Mouse (Mus musculus) mouse embryonic stem cell (cell line): ENCODE data around the gene Krtap3-1.
"Not testable (repeated sequence)": the region's sequence is repeated elsewhere in the genome, so short reads cannot be mapped to it uniquely, and the experiment has no call there.

Experiments
- in situ Hi-C, 2 experiments: fragments of 300-500 bp; cut with MboI; formaldehyde crosslinking; loops; 1 replicate in 1 of 2; 3 replicates in 1 of 2; pipeline ENCODE4 v1.14.3; 2019 to 2020; ENCODE audit warnings: low sequenced_read_pairs in 2 of 2, low pct_unique_long_range_greater_than_20kb in 1 of 2, mixed read lengths in 1 of 2; ENCODE audit not compliant: unreplicated experiment in 1 of 2

Gene Krtap3-1

DNA sequence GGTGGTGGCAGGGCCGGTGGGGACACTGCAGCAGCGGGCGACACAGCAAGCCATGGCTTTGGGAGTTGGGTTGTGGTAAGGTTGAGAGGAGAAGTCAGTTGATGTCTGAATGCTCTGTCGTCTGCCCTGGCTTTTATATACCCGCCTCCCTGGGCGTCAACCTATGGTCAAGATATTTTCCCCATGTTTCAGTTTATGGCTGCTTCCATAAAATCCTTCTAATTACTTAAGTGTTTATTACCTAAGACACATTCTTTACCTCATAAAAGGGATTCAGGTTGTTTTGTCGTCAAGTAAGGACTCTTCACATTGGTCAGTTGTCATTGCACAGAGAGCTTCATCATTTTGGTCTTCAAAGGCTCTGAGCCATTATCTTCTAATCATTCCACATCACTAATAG lies at the start of gene Krtap3-1:
Gene Krtap3-1 (minus strand): TSS at position 101 of the 400 bp plus-strand sequence.
- in situ Hi-C loops = no loop called here

DNA sequence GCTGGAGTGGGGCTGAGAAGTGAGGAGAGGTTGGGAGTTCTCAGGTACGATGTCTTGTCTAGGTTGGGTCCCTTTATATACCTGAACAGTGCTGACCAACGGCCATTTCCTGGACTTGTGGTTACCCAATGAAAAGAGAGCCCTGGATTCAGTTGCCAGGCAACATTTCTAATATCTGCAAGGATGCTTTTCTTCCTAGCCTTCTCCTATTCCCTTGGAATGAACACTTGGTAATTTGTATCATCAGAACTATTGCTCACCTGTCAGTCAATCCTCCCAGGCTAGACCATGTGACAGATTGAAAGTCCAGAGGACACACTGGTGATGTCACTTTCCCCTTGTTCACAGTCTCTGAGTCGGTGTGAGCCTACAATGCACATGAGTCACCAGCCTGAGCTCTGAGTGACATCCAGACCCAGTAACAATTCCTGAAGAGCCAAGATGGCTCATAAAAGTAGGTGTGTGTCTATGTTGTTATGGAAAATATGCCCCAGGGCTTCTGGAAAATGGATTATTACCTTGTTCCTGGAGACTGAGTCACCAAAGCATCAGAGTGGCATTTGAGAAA lies 48.5 kb upstream of the Krtap3-1 start, which contains the start of gene Krtap2-4:
Gene Krtap2-4 (minus strand): TSS at position 51 of the 568 bp plus-strand sequence.
- in situ Hi-C loops = no loop called here

DNA sequence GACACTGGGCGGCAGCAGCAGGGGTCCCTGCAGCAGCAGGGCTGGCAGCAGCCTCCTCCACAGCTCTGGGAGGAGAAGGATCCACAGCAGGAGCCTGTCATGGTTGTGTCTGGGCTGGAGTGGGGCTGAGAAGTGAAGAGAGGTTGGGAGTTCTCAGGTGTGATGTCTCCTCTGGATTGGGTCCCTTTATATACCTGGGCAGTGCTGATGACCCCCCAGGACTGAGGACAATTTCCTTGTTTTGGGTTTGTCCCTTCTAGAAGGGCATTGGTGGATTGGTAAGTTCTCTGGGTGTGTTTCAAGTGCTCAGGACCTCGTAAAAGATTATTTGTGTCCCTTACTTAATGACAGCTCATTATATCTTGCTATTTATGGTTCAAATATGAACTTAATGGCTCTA lies 43.7 kb upstream of the Krtap3-1 start, which contains the start of gene Gm11937:
Gene Gm11937 (minus strand): TSS at position 101 of the 400 bp plus-strand sequence.
- in situ Hi-C loops = not testable (repeated sequence)

DNA sequence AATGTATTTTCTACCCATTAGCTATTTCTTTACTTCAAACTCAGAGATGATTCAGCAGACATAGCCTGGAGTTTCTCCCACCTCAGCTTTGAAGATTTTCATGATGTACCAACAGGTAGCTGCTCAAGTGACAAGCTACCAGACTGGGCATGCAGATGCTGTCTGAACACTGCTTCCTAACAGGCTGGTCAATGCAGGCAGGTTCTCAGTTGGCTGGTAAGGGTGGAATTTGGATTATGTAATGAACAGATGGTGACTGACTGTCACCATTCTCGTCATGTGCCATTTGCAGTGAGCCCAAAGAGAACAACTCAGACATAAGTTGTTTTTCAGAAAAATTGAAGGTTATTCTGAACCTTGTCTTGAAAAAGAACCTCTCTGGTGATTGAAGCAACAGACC lies 42.7 kb upstream of the Krtap3-1 start:
- in situ Hi-C loops = no loop called here

DNA sequence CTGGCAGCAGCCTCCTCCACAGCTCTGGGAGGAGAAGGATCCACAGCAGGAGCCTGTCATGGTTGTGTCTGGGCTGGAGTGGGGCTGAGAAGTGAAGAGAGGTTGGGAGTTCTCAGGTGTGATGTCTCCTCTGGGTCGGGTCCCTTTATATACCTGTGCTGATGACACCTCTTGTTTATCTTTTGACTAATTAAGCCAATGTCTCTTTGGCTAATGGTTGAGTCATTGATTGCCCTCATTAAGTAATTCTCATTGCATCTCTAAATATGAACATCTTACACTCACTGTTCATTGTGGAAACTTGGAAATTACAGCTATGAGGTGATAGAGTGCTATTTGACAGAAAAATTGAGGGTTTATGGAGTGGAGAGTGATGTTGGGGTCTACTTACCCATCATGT lies 36.8 kb upstream of the Krtap3-1 start, which contains the start of gene Gm11938:
Gene Gm11938 (minus strand): TSS at position 101 of the 400 bp plus-strand sequence.
- in situ Hi-C loops = not testable (repeated sequence)

DNA sequence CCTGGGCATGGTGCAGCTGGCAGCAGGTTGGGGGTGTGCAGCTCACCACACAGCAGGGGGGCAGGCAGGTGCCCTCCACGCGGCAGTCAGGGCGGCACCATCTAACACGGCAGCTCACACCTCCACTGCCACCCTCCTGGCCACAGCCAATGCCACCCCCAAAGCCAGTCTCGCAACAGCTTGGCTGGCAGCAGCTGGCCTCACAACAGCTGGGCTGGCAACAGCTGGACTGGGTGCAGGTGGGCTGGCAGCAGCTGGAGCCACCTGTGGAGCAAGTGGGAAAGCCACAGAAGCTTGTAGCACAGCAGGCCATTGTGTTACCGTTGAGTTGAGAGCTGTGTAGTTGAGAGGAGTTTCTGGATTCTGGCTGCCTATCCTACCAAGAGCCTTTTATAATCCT lies 31.3 kb upstream of the Krtap3-1 start, which contains the start of gene Krtap9-3:
Gene Krtap9-3 (minus strand): TSS at position 364 of the 400 bp plus-strand sequence.
- in situ Hi-C loops = not testable (repeated sequence)

DNA sequence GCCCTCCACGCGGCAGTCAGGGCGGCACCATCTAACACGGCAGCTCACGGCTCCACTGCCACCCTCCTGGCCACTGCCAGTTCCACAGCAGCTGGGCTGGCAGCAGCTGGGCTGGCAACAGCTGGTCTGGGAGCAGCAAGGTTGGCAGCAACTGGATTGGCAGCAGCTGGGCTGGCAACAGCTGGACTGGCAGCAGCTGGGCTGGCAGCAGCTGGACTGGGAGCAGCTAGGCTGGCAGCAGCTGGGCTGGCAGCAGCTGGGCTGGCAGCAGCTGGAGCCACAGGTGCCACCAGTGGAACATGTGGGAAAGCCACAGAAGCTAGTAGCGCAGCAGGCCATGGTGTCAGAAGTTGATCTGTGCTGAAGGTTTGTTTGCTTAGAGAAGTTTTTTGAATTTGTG lies 24.6 kb upstream of the Krtap3-1 start, which contains the start of gene Krtap1-3:
Gene Krtap1-3 (minus strand): TSS at position 359 of the 400 bp plus-strand sequence.
- in situ Hi-C loops = no loop called here

DNA sequence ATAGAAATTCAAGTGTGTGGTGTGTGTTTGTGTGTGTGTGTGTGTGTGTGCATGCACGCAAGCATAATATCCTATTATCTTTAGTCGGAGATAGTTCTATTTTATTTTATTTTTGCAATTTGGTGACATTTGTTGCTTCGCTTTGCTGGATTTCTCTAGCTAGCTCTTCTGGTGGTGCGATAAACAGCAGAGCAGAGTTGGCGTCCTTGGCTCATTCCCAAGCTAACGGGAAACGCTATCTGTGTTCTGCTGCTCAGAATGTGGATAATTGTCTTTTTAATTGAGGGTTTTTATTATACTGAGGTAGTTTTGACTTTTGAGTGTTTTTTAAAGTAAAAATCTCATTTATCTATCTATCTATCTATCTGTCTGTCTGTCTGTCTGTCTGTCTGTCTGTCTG lies 18.7 kb upstream of the Krtap3-1 start:
- in situ Hi-C loops = no loop called here

DNA sequence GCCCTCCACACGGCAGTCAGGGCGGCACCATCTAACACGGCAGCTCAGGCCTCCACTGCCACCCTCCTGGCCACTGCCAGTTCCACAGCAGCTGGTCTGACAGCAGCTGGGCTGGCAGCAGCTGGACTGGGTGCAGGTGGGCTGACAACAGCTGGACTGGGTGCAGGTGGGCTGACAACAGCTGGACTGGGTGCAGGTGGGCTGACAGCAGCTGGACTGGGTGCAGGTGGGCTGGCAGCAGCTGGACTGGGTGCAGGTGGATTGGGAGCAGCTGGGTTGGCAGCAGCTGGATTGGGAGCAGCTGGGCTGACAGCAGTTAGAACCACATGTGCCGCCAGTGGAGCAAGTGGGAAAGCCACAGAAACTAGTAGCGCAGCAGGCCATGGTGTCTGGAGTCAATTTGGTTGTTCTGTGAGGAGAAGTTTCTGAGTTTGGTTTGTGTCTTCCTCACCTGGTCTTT lies 16.8 kb upstream of the Krtap3-1 start, which contains the start of gene Krtap1-4:
Gene Krtap1-4 (minus strand): TSS at position 410 of the 460 bp plus-strand sequence.
- in situ Hi-C loops = no loop called here

DNA sequence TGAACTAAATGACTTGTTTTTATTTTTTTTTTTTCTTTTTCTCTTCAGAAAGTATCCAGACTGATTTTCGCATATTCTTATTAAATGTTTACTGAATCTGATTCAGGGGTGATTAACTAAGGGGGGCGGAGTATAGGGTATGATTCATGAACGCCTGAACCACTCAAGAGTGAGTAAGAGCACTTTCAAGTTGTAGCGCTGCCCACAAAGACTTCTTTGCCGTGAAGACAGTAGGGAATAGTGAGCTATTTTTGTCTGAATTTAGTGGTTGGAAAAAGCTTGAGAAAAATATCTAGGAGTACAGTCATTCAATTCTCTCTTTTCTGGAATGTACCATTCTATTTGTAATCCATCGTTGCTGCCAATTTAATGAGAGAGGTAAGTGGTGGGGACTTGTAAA lies 15.1 kb upstream of the Krtap3-1 start:
- in situ Hi-C loops = no loop called here

DNA sequence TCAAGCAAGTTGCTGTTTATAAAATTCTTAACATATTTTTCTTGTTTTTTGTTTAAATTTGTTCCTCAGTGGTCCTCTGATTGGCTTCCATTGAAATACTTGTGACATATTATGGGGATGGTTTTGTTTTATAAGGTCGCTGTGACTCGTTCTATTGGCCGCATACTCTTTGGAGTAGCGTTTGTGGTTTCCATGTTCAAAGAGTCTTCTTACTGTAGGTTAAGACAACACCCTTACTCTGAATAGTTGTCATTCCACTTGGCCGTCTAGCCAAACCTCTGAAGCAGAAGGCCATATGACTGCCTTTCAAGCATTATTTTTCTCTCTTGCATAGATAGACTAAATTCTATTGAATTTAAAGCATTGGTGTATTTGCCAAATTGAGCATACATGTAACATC lies 14.6 kb upstream of the Krtap3-1 start:
- in situ Hi-C loops = no loop called here

DNA sequence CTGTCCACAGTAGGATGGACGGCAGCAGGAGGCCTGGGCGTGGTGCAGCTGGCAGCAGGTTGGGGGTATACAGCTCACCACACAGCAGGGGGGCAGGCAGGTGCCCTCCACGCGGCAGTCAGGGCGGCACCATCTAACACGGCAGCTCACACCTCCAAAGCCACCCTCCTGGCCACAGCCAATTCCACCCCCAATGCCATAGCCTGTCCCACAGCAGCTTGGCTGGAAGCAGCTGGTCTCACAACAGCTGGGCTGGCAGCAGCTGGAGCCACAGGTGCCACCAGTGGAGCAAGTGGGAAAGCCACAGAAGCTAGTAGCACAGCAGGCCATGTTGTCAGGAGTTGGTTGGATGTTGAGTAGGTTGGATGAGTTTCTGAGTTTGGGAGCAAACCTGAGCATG lies 14.2 kb upstream of the Krtap3-1 start, which contains the start of gene Krtap1-5:
Gene Krtap1-5 (minus strand): TSS at position 381 of the 400 bp plus-strand sequence.
- in situ Hi-C loops = no loop called here

DNA sequence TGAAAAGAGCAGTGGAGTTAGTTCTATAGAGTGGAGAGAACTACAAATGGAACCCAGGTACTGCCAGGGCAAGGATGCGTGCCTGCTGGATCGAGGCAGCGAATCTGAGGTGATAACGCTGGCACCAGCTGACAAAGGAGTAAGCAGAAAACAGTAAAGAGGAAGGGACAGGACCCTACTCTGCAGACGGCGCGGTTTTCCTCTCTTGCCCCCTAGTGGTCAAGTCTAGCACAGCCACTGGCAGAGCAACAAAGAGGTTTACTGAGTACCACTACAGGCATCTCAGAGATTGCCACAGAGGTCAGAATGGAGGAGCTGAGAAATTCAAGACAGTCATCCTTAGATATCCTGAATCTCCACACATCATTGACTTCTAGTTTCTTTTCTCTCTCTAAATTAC lies 7.7 kb upstream of the Krtap3-1 start:
- in situ Hi-C loops = no loop called here

DNA sequence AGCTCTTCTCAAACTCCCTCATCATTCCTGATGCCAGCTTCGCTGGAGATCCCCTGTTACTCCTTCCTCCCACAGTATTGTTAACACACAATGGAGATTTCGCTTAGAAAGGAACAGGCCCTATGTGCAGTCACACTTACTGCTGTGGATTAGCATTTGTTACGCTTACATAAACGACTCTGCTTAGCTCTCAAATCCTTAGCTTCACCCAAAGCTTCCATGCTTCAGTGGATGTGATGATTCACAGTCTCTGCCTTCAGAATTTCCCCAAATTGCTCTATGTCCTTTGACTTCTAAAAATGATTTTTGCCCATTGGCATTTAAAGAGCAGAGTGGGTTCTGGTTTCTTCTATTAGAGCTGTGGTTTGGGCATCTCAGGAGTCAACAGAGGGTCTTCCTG lies 6.7 kb upstream of the Krtap3-1 start:
- in situ Hi-C loops = no loop called here

DNA sequence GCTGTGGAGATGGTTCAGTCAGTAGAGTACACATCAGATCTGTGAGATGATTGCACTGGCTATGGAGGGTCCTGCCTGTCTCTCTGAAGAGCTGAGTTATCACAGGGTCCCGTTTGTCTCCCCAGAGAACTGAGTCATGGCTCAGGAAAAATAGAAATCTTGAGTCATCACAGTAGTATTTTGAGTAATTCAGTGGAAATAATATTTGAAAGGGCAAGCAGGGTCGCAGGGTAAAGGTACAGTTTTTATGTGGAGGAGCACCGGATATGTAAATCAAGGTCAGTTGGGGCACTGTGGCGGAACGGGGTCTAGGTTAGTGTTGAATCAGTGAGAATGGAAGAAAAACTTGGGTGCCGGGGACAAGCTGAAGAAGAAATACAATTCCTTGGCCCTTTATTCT lies 3.9 kb downstream of the Krtap3-1 start:
- in situ Hi-C loops = no loop called here

DNA sequence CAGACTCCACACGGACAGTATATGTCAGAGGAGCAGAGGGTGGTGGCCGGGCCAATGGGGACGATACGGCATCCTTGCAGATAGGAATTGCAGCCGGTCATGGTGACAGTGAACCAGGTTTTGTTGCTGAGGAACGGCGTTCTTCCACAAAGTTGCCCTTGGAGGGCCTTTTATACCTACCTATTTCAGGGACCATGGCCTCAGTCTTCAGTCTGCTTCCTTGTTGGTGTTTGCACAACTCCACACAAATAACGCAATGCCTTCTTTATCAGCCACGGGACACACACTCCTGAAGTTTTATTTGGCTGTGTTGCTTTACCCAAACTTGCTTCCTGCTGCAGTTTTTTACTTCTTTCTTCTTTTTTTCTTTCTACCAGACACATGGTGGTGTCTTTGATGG lies 7.1 kb downstream of the Krtap3-1 start, which contains the start of gene Gm11939:
Gene Gm11939 (minus strand): TSS at position 101 of the 400 bp plus-strand sequence.
- in situ Hi-C loops = no loop called here

DNA sequence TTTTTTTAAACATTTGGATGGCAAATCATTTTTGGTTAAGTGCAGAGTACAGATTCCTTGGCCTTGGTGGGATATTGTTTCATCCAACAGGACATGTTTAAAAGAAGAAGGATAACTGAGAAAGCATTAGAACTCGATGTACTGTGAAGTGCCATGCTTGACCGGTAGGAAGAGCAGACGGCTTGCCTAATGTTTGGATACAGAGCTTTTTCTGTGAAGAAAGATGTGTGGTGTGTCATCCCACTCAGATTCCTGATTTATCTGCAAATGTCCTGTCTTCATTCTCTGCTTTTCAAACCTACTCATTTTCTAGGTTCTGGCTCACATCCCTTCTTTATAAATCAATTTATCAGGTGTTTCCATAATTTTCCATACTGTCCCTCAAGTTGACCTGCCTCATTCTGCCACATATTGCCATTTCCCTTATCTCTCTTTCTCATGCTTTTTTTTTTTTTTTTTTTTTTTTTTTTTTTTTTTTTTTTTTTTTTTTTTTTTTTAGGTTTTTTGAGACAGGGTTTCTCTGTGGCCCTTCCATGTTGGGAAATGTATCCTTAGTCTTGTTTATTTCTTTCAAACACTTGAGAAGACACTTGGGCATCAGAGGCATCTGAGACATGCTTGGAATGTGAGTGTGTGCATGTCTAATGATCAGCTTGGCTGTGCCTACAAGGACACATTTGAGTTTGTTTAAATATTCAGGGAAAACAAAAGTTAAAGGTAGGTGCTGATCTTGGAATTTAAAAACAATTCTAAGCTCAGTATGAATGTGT lies 8.3 kb downstream of the Krtap3-1 start:
- in situ Hi-C loops = no loop called here

DNA sequence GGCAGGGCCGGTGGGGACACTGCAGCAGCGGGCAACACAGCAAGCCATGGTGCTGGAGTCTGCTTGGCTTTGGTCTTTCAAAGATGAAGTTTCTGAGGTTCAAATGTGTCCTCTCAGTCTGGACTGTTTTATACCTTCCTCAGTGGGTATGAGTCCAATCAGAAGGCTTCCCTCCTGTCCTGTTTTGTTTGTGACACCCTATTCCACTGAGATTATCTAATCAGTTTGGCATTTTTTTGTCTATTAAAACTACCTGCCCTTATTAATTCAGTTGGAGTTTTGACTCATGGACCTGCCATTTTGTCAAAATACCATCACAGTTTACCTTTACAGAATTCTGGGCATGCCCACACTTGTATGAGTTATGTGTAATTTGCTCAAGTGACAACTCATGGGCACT lies 9.7 kb downstream of the Krtap3-1 start, which contains the start of gene Krtap3-2:
Gene Krtap3-2 (minus strand): TSS at position 101 of the 400 bp plus-strand sequence.
- in situ Hi-C loops = no loop called here

DNA sequence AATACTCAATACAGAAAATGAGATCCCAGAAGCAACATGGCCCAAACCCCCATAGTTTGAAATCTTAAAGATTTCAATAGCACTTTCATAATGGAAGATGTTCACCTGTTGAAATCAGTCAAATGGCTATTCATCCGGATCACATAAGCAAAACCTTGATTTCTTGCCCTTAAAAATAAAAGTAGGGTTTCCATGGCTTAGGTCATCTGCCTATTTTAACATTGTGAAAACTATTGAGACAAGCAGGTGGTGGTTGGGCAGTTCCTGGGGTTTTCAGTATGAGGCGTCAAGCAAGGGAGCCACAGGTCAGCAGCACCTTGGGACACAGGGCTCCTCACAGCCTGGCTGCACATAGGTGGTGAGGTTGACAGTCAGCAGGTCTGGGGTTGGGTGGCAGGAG lies 10.2 kb downstream of the Krtap3-1 start:
- in situ Hi-C loops = no loop called here
